Mouse (Mus musculus): ENCODE measurements at regions not wholly inside any gene's neighbourhood (a gene's known extent, or its start where the extent isn't known, plus 50 kb on each side); places are given as distances from the start of the nearest gene placed in this dataset.

GRCm38 (mm10) chr4:90734856-90735255 is 516.2 kb downstream of the Zfp352 start:
- no peak for TF ChIP-seq CTCF (IDR thresholded peaks at IDR 0.05; ENCODE audit: low read depth)
- no peak for TF ChIP-seq EP300 (IDR thresholded peaks at IDR 0.05; ENCODE audit: low read depth)

All from liver, postnatal 0 days (tissue).